Mouse (Mus musculus) C2C12 (cell line): Measurements from ENCODE around the gene Ipo11.

Experiments used
- CTCF ChIP-seq: IDR thresholded peaks from one replicate; pipeline ENCODE4 v1.5.1; 2011; ENCODE audit not compliant: control insufficient read depth, insufficient read depth, insufficient read length
- FOSL1 ChIP-seq: IDR thresholded peaks from one replicate; pipeline ENCODE4 v1.8.0; 2011; ENCODE audit warnings: mild to moderate bottlenecking, low read length; ENCODE audit not compliant: poor library complexity, insufficient read depth, severe bottlenecking

GRCm38 (mm10) chr13:106751951-106752350 lies 184.8 kb downstream of the Ipo11 start:
- TF ChIP-seq FOSL1, result no peak
- TF ChIP-seq CTCF, result no peak
